Mouse (Mus musculus) small intestine, adult 10 weeks (tissue): ENCODE measurements around the gene Smim14. TPM values are rescaled to one million over a fixed set of nuclear protein-coding genes. Genes with fewer than 3 reads are reported as not detected.

Experiments
- polyA plus RNA-seq: library from polyadenylated mRNA; stranded (reverse); fragments of 350-450 nt; fragmentation: Illumina TruSeq; extraction: RNeasy Lipid Tissue Mini Kit (QIAGEN cat#74804); gene quantifications from one replicate; pipeline ENCODE4 v1.2.3, GENCODE M21; 2014; ENCODE audit warnings: low replicate concordance

Smim14 gene
- polyA plus RNA-seq: 126 TPM

DNA sequence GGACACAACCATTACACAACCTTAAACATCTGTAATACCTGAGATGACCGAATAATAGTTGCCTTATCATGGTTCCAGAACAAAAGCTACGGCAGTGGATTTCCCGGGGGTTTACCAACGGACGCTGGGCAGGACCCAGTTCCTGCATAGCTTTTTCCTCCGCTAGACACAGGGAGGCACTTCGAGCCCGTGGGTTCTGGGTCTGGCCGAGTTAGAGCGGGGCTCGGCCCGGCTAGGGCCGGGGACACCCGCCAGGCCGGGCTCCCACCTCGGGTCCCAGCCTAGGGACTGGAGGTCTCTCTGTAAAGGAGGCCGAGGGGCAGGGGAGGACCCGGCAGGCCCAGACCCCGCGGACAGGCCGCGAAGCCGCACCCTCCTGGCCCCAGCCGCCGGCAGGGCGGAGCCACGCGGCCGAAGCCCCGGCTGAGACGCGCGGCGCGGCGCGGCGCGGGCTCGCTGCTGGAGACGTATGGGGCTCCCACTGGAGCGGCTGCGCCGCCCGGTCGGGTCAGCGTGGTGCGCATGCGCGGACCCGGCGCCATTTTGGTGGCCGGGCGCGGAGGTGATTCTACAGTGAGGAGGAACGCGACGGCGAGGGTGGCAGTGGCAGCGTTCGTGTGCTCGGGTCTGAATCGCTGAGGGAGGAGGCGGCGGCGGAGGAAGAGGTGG, at the start of gene Smim14, which contains the start of gene Ube2k:
Gene Smim14, minus strand, starts transcription at position 434 of the 669 bp plus-strand sequence.
Gene Ube2k, plus strand, starts transcription at position 483 of the 669 bp plus-strand sequence.

GRCm38 (mm10) chr5:65492716-65493531, 44.1 kb downstream of the Smim14 start, which contains the start of gene Gm43552:
Gene Gm43552, minus strand, starts transcription at chr5:65492833.

DNA sequence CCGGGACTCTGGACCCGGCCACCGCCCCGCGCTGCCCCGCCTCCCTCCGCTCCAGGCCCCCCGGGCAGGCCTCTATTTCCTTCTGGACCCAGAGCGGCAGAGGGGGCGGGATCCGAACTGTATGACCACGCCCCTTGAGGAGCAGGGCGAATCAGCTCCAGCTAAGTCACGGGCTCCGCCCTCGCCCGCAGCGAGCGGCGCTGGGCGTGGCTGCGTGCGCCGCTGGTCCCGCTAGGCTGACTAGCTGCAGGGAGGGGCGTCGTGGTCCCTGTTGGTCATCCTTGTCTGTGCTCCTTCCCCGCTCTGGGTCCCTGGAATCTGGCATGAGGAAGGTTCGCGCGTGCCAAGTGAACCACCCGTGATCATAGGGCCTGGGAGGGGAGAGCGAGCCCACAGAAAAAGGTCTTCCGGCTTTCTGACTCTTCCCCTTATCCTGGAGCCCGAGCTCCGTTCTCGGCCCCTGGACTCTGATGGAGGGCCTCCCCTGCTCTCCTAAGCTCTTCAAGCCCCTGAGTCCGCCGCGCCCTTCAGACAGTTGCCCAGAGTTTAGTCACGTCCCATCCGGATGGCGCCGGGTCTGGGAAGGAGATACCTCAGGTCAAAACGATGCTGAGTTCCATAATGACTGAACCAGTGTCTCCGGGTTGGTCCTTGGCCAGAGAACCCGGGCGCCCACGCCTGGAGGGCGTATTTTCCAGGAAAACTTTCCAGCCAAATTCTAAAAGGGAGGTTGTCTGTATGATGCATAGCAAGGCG, 101.0 kb downstream of the Smim14 start, which contains the start of gene Ugdh:
Gene Ugdh, minus strand, starts transcription at position 144 of the 756 bp plus-strand sequence.

Other genes with a start within 250 kb of the Smim14 start
- gene Rfc1, start 201.5 kb downstream of the Smim14 start, polyA plus RNA-seq: 13.6 TPM
- gene Klb, start 188.9 kb downstream of the Smim14 start, polyA plus RNA-seq: 0.52 TPM
- gene Rpl9, start 145.7 kb downstream of the Smim14 start, polyA plus RNA-seq: 399 TPM
- 60.3 TPM for gene Lias, start 145.7 kb downstream of the Smim14 start, polyA plus RNA-seq
- gene Ugdh, start 101.2 kb downstream of the Smim14 start, polyA plus RNA-seq: 1,364 TPM
- not detected for gene Gm43552, start 44.4 kb downstream of the Smim14 start, polyA plus RNA-seq
- 98.2 TPM for gene Ube2k, start within 50 bp of the Smim14 start, polyA plus RNA-seq
- gene Pds5a, start 161.1 kb upstream of the Smim14 start, polyA plus RNA-seq: 205 TPM
- 17.3 TPM for gene N4bp2, start 226.3 kb upstream of the Smim14 start, polyA plus RNA-seq